Mouse (Mus musculus): ENCODE results near the gene Reln. TPM values are rescaled to one million over a fixed set of nuclear protein-coding genes. Genes with fewer than 3 reads are reported as not detected.

Gene Reln
- polyA plus RNA-seq (2015; fragmentation: Nextera tagmentation; extraction: Ambion mirVana) = 0.10 and 0.40 TPM in 2 replicates

DNA sequence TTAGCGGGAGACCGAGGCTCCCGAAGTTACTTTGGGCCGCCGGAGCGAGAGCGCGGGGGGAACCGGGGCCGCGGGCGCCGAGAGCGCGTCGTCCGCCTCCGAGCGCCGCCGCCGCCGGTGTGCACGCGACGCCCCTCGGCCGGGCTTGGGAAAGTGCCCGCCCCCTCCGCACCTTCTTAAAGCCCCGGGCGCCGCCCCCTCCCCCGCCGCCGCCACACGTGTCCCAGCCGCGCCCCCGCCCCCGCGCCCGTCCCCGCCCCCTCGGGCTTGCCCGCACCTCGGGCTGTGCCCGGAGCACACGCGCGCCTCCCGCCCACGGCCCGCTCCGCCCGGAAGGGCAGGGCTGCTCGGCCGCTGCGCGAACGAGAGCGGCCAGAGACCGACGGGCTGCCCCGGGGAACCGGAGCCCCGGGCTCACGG lies at the start of gene Reln:
TSS of gene Reln (minus strand) at position 147 of the 420 bp plus-strand sequence.
- no peak for DNase-seq (ENCODE audit: low spot score)

DNA sequence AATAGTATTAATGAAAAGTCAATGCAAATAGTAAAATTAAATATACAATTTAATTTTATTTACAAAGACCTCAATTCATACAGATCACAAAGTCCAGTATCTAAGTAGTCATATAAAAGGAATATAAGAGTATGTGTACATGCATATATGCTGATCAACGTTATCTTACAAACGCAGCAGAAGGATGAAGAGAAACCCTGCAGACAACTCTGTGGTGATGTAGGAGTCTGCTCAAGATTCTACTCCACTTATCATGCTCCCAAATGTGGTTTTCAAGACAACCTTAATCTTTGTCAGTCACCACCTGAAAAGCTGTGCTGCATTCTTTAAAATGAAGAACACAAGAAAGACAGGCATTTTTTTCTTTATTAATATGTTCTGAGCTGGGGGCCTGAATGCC lies 44.0 kb upstream of the Reln start:
- no peak for DNase-seq (ENCODE audit: low spot score)

DNA sequence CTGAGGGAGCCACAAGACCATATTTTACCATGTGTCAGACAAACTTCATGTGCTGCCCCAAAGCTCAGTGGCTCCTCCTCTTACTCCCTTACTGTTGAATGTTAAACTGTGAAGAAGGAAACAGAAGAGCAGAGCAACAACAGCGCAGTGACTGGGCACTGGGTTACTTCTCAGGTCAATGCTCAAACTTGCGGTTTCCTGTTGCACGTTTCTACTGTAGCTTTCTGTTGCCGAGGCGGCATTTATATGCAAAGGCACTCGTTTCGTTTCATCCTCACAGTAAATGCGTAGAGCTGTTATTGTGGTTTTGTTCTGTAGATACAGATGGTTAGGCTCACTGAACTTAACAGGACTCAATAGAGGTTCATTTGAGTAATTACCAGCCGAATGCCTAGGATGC lies 16.0 kb upstream of the Reln start:
- DNase-seq (ENCODE audit: low spot score) = no peak

DNA sequence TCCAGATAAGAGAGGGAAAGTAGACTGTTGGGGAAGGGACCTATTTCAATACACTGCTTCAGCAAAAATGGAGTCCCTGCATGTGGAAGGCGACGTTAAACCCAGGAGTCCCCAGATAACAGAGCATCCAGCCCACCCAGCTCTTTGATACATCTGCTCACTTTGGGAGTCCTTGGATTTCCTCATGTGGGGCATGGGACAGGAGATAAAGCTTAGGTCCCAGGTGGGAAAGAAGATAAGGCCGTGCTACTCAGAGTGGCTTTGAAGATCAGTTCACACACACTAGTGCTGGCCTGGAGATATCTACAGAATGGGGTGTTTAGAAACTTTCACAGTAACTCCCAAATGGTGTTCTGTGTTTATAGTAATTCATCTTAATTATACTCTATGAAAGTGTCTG lies 3.9 kb upstream of the Reln start:
- DNase-seq (ENCODE audit: low spot score) = no peak

DNA sequence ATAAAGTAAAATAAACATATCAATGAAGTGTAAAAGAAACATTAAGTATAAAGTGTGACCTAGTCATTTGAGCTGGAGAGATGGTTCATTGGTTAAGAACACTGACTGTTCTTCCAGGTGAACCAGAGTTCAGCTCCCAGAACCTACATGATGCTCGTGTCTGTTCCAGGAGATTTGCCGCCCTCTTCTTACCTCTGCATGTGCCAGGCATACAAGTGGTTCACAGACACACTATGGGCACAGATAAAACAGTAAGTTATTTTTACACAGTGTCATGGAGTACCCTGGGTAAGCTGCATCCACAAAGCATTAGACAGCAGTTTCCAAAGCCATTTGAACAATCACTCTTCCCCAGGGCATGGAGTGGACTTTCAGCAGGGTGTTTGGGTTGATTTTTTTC lies 3.2 kb upstream of the Reln start:
- no peak for DNase-seq (ENCODE audit: low spot score)

DNA sequence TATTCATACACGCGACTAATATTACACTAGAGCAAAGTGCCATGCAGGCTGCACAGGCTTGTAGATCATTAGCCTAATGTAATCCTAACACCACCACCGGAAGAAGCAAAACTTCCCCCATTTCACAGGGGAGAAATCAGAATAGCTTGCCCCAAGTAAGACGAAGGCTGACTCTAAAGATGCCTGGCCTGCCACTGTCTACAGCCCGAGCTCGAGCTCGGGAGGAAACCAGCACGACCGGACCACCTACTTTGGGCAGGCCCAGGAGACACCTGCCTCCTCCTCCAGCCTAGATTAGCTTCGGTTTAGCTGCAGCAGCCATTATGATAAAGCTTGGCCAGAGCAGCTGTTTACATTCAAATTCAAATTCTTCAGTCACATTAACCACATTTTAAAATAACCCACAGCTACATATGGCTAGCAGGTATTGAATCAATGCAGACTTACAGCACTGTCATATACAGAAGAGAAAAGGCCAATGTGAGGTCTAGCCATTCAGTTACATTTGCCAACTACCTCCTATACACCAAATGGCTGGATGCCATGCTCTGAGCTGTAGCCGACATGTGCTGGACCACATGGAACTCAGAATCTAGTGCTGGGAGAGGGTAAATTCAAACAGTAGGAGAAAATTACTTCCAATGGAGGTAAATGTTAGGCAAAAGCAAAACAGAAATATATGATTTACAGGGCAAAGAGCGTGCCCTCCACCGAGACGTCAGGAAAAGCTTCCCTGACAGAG lies 1.6 kb upstream of the Reln start:
- no peak for DNase-seq (ENCODE audit: low spot score)

DNA sequence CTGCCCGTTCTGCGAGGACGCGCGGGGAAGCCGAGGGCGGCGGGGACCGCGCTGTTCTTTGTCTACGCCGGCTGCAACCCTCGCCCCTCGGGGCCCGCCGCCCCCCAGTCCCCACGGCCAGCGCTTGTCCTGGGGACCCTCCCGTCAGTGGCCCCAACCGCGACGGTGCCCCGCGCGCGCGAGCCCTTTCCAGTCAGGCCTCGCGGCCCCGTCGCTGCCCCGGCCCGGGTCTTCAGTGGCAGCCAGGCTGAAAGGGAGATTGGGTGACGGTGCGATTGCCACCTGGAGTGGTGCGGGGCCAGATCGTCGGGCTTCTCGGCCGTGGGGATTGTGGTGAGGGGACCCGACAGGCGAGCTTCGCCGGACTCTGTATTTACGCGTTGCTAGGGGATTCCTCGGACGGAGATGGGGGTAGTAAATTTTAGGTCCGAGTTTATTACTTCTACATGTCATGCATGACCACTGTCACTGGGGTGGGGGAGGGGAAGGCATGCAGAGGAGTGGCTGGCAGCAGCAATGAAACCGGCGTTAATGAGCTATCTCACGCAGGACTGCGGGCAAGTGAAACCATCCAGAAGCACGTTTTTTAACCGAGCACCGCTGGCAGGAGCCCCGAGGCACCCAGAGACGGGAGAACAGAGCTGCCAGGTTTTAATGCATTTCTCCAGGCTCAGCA lies 612 bp upstream of the Reln start:
- DNase-seq (ENCODE audit: low spot score) = no peak

DNA sequence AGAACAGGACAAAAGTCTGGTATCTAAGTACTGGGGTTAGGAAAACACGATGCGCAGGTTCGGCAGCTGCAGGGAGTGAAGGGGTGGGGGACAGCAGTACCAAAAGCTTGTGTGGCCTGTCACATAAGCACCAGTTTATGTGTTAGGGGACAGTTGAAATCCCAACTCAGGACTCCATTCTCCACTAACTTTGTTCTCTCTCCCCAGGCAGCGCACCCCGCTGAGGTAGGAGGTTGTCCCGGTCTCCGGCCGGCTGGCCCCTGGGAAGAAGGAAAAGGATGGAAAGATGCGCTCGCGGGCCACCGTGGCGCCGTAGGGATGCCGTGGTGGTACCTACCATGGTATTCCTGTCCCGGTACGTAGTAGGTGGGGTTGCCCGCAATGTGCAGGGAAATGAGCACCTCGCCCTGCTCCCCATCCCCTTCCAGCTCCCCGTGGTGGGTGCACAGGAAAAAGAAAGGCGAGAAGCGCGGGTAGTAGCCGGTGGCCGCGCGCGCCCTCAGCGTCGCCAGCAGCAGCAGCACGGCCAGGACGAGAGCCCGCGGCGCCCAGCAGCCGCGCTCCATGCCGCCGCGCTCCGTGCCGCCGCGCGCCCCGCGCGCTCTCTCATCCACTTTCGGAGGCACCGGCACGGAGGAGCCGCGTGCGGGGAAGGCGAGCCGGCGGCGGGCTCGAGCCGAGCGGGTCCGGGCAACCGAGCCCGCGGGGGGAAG lies 503 bp downstream of the Reln start:
- no peak for DNase-seq (ENCODE audit: low spot score)

DNA sequence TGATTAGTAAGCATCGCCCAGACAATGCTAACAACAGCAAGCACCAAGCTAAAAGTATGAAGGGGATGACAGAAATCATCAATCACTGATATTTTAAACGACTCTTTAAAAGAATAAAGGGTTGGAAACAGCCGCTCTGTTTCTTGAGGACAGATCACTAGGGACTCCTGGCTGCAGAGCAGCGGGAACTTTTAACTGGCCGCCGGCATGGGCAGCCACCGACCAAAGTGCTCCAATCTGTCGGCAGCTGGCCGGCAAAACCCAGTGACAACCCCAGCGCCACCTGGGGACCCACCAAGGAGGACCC lies 1.0 kb downstream of the Reln start:
- DNase-seq (ENCODE audit: low spot score) = no peak

DNA sequence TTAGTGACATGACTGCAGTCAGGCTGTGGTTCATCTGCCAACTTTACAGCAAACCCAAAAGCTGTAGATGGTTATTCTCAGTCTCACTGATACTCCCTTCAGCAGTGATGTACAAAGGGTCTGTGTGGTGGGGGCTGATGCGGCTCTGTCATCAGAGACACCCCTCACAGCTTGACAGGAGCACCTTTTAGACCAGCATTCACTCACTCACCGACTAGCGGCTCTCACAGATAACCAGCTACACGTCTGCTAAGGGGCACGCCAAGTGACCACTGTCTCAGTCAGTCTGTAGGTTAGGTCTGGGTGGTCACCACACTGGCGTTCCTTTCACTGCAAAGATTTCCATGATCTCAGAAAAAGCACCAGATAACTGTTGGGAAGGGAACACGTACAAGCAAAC lies 2.0 kb downstream of the Reln start:
- no peak for DNase-seq (ENCODE audit: low spot score)

DNA sequence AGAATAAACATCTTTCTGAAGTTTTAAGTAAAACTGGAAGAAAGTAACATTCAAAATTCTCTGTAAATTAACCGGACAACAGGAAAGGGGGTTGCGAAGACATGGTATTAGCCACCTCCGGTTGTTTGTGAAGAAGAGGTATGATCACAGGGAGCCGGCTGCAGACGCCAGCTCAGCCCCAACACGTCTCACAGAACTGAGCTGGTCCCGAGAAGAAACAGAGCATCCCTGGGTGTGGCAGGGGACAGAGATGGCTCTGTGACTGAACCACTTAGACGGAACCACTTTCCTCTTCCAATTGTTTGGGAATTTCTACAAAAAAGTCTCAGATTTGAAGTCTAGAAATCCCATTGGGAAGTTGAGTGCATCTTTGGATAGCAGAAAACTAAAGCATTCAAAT lies 3.5 kb downstream of the Reln start:
- DNase-seq (ENCODE audit: low spot score) = no peak

DNA sequence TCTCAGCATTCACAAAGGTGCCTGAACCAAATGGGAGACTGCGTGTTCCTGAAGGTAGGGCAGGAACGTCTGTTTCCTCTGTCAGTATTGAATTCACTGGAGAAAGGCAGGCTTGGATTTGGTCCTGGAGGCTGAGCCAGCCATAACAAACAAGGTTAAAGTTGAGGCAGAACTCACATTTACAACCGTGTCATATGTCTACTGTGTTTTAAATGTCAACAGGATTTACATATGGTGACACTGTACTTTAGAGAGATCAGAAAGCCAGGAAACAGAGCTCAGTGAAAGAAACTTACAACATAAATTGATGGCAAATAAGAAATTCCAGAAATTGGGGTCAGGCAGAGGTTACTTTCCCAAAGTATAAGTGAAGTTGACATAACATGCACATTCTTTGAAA lies 9.1 kb downstream of the Reln start:
- DNase-seq (ENCODE audit: low spot score) = no peak

DNA sequence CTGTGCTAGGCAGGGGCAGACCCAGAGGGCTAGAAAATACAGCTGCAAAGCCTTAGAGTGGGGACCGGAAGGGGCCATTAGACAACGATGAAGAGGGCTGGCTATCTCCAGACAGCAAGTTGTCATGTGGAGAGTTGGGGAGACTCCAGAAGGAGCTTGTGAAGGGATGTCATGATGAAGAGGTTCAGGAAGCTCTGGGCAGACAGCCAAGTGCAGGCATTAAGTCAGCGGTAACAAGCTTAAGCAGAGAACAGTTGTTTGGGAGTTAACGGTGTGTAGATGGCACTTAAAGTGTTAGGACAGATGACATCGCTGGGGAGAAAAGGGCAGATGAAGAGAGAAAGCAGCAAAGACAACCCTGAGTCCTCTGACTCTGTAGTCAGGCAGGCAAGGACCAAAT lies 13.7 kb downstream of the Reln start:
- DNase-seq (ENCODE audit: low spot score) = no peak

DNA sequence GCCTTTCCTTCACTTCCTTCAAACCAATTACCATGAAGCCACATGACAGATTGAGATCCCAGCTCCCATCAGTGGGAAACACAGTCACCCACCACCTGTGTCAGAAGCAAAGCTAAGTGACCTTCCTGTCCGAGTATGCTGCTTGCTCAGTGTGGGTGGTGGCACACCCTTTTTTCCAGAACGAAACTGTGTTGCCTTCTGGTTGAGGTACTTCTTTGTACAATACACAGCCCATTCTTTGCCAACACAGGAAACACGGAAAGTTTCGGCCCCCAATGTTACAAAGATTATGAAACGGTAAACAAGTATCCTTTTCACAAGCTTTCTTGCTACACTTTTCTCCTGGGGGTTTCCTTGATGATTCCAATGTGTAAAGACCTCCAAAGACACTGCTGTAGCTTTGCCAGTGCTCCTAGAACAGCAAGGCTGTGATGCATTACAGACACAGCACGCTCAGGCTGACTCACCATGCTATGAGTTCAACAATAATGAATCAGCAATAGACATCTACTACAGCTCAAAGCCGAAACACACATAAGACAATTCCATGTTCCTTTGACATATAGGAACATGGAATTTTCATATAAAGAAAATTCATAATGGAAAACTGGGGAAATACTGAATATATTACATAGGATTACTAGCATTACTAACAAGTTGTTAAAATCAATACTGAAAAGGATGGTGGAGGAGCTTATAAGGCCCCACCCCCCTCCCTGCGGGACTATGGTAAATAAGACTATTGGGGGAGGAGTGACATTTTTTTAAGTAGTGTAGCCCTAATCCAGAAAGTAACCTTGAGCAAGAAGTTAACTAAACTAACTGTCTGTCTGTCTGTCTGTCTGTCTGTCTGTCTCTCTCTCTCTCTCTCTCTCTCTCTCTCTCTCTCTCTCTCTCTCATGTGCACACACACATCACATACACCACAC lies 15.8 kb downstream of the Reln start:
- no peak for DNase-seq (ENCODE audit: low spot score)

DNA sequence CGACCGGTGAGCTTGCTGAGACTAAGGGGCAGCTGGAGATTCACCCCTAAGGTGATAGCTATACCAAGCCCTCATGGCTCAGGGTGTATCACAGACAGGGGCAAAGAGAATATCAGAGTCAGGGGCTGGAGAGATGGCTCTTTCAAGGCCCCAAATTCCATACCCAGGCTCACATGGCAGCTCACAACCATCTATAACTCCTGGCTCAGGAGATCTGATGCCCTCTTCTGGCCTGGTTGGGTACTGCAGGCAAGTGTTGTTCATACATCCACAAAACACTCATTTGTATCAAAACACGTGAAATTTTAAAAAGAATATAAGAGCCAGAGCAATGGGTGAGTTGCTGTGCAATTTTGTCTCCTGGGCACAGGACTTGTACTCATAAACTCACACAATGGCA lies 17.3 kb downstream of the Reln start:
- DNase-seq (ENCODE audit: low spot score) = no peak

DNA sequence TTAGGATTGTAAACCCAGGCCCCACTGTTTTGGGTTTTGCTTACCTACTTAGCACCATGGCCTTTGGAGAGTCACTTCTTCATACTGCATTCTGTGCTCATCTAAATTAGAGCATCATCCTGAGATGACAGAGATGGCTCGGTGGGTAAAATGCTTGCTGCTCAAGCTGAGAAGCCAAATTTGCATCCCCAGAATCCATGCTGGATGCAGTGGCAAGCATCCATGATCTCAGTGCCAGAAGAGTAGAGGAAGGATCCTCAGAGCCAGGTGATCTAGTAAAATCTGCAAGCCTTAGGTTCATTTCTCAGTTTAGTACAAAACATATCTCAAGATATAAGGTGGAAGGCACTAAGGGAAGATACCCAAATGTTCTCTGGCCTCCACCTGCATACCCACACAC lies 20.7 kb downstream of the Reln start:
- DNase-seq (ENCODE audit: low spot score) = no peak

DNA sequence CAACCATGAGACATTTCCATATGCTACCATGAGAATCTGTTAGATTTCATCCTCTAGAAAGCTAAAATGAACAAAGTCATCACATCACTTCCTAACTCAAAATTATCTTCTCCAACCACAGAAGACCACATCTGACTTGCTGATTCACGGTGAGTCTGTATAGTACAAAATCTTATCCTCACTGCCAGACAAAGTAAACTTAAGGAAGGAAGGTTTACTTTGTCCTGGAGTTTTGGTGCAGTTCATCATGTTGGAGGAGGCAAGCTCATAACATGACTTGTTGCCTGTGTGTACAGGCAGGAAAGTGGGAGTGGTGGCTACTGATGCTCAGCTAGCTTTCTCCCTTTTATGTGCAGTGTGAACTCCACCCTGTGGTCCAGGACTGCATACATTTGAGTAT lies 26.7 kb downstream of the Reln start:
- DNase-seq (ENCODE audit: low spot score) = no peak

DNA sequence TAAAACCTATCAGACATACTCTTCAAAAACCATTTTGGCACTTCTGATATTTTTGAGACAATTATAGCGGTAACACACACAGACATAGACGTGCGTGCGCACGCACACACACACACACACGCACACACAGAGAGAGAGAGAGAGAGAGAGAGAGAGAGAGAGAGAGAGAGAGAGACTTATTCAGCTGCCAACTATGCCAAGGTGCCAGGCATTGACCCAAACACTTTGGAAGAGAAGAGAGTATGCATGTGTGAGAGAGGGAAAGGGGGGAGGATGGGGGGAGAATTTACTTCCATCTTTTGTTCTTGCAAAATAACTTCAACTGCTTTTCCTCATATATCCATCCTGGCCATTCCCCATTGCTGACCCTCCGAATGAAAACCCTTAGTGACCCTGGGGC lies 28.0 kb downstream of the Reln start:
- DNase-seq (ENCODE audit: low spot score) = no peak

DNA sequence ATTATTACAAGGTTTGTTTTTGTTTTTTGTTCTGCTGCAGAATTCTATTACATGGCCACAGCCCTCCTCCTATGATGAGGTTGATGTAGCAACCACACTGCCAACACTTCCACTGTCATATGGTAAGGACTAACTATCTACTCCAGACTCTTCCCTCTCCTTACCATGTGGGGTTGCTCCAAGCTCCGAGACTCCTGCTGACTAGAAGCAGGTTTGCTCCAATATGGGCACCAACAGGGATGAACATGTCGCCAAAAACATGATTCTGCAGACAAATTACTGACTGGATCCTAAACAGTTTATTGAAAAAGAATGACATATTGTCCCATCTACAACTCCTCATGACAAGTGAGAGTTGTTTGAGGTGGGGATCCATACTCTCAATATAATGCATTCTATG lies 28.5 kb downstream of the Reln start:
- DNase-seq (ENCODE audit: low spot score) = no peak

DNA sequence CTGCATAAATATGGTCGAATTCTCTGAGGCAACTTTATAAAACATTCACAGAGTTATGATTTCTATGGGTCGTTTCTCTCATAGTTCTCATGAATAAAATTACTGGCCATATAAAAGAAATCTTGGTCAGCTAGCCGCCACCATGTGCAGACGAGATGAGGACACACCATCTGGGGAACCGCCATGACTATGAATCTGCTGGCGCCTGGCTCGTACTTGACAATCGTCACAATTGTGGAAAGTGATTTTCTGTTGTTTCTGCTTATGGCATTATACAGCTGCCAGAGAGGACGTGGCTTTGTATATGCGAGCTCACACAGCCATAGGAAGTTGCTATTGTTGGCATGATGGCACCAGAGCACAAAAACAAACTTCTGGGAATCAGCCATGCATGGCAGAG lies 31.5 kb downstream of the Reln start:
- DNase-seq (ENCODE audit: low spot score) = no peak

DNA sequence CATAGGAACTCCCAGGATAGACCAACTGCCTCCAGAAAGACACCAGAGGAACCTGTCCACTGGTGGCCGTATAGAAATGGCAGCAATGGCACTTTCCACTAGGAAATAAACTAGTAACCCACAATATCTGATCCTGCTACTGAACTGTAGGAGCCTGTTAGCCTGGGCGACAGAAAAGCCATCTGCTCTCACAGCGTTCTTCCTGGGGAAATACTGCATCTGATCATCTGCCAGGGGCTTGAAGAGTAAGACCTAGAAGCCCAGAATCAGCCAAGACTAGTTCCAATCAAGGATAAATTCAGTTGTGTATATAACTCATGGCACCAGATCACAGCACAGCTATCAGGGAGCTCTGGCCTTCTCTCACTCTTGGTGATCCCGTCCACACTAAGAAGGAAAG lies 33.5 kb downstream of the Reln start:
- DNase-seq (ENCODE audit: low spot score) = no peak

DNA sequence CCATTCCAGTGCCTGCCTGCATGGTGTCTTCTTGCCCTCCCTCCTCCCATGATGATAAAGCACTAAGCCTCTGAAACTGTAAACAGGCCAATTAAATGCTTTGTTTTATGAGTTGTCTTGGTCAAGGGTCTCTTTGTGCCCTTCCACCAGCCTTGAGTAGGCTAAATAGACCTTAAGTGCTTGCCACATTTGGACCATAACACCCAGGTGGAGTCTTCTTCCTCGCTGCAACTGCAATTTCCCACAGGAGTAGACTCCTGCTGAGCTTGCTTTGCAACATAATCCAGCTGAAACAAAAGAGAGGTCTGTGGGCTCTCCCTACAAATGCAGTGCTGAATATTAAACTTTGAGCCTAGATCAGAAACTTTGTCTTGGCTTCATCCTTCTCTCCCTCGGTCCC lies 35.5 kb downstream of the Reln start:
- no peak for DNase-seq (ENCODE audit: low spot score)
